Mouse (Mus musculus): Measurements from ENCODE around the gene Mgst2.

Gene Mgst2

GRCm38 (mm10) chr3:51701281-51701751 is 41.2 kb downstream of the Mgst2 start:
- DNase-seq (ENCODE audit: low read depth, low spot score), result peak; percentile 96

DNA sequence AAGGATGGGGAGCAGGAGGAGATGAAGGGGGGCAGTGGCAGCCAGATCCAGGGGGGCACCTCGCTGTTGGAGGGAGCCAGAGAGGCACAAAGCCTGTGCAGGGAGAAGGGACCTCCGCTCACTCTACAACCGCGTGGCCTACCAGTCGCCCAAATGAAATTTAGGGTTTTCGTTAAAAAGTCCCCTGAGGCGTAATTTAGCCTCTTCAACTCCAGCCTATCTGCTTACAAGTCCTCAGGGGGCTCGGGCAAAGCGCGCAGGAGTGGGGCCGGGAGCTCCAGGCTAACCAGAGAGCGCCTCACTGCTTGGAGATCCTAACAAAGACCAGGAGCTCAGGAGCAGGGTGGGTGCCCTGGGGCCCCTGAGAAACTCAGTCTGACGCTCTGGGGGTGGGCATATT is 41.8 kb downstream of the Mgst2 start:
- DNase-seq (ENCODE audit: low read depth, low spot score), result peak; percentile 62

DNA sequence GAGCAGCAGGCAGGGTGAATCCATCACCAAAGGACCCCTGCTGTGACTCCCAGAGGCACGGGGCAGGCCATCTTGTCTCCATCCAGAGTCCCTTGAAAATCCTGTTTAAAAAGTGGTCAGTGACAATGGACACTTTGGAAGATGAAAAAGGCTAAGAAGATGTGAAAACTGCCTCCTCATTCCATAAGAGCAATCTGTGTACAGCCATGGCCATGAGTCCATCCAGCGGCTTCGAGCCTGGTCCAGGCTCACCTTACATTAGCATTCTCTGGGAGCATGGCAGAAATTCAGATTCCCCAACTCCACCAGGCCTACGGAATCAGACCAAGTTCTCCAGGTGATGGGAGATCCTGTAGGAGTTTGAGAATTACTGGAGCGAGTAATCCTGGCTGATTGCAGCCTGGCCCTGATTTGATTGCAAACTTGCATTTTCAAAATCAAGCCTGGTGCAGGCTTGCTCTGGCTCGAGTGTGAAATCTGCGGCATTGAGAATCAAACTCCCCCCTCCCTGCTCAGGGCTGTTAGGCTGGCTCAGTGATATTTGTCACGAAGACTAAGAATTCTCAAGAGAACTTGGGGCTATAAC is 42.6 kb downstream of the Mgst2 start:
- no peak for DNase-seq (ENCODE audit: low read depth, low spot score)

DNA sequence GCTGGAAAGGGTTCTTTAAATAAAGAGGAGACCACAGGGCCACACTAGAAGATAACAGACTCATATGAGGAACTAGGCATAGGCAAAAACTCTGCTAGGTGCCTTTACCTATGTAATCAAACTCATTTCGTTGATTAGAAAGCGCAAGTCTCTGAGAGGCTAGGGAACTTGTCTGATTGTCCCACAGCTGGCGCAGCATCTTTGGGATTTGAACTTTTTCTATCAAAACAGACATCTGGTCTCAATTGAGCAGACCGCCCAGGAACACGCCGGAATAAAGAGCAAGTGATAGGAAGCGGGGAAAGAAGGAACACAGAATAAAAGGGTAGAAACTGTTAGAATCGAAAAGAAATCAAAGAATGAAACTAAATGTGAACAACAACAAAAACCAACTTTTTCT is 43.3 kb downstream of the Mgst2 start:
- peak; percentile 41 for DNase-seq (ENCODE audit: low read depth, low spot score)

GRCm38 (mm10) chr3:51705220-51705619 is 45.1 kb downstream of the Mgst2 start:
- no peak for DNase-seq (ENCODE audit: low read depth, low spot score)

- DNase-seq (ENCODE audit: low read depth, low spot score), result no peak
Measured at GRCm38 (mm10) chr3:51708375-51708745, 48.2 kb downstream of the Mgst2 start.

GRCm38 (mm10) chr3:51708746-51709411 is 48.7 kb downstream of the Mgst2 start:
- DNase-seq (ENCODE audit: low read depth, low spot score), result no peak

DNA sequence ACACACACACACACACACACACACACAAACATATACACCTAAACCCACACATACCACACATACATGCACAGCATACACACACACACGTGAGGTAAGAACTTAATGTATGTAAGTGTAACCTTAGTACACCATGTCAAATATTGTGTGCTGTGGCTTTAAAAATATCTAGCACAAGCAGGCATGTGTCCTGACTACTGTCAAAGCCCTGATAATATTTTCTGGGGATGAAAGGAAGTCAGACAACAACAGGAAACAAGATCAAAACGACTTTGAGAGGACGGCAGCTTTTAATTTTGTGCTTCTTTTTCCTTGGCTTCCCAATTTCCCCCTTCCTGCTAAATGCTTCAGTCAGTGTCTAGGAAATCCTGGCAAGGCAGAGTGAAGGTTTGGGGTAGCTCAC is 52.2 kb downstream of the Mgst2 start:
- DNase-seq (ENCODE audit: low read depth, low spot score), result no peak

GRCm38 (mm10) chr3:51713233-51713632 is 53.1 kb downstream of the Mgst2 start:
- DNase-seq (ENCODE audit: low read depth, low spot score), result peak; percentile 73

DNA sequence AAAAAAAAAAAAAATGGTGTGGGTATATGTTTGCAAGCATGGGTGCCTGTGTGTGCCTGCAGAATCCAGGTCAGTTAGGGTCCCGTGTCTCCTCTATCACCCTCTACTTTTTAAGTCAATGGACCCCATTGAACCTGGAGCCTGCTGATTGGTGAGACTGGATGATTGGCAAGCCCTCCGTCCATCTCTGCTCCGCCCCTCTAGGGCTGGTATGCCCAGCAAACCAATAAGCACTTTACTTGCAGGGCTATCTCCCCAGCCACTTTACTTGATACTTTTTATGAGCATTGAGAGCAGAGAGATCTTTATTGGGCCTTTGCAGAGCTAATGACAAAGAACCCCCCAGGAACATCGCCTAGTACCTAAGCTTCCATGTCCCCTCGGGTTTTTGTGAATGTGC is 54.3 kb downstream of the Mgst2 start:
- no peak for DNase-seq (ENCODE audit: low read depth, low spot score)

DNA sequence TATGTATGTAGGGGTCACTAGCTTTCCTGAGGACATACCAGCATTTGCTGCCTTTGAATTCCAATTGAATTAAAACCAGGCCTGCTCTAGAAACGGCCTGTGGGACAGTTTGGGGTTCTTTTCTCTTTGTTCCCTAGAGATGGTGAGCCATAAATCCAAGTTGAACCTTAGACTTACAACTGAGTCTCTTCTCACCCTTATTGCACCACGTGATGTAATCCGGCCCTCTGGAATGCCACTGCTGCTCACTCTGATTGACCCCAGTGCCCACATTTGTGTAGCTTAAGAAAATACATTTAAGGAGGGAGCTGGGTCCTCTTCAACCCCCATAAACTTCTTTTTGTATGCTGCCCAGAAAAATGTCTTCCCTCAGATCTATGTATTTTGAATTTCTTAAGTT is 57.3 kb downstream of the Mgst2 start:
- peak; percentile 64 for DNase-seq (ENCODE audit: low read depth, low spot score)

DNA sequence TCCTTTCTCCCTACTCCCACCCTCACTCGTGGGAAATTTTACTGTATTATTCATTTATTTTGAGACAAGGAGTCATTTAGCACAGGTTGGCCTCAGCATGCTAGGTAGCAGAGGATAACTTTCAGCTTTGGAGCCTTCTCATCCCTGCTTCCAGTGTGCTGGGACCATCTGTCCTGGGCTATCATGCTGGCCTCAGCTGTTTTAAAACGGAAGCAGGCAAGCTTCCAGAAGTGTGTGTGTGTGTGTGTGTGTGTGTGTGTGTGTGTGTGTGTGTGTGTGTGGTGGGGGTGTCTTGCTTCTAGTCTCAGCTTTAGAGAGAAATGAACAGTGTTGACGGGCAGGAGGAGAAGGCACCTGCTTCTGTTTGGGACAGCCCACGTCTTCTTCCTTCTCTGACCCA is 57.7 kb downstream of the Mgst2 start:
- no peak for DNase-seq (ENCODE audit: low read depth, low spot score)

DNA sequence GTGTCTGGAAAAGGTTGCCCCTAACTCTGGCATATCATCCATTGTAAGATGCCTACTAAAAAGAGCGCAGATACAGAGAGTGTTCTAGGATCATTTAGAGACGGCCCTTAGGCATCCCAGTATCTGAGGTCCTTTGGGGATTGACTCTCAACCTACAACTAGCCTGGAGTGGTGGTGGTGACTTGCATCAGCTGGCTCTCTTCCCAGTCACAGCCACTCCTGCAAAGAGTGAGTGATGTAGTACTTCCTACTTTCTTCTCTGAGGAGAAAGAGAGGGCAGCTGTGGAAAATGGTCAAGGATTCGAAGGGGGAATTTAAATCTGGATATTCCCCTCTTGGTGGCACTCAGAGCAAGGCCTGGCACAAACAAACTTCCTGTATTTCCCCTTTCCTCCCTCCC is 59.2 kb downstream of the Mgst2 start:
- no peak for DNase-seq (ENCODE audit: low read depth, low spot score)

- no peak for DNase-seq (ENCODE audit: low read depth, low spot score)
Measured at GRCm38 (mm10) chr3:51719982-51720381, 59.8 kb downstream of the Mgst2 start.

DNA sequence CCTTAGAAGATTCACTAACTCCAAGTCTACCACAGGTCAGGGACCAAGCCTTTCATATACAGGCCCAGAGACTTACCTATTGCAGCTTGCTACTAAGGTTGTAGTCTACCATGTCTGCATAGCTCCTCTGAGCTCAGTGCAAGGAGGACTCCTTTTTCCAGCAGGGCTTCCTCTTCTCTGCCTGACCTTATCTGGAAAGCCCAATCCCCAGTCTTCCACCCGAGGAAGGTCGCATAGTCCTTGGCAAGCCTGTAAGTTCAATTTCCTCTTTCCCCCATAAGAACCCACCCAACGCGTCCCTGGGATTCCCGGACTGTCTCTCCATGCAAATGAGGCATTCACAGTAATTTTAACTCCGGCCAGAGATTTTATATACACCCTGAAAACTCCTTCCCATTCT is 66.1 kb downstream of the Mgst2 start:
- no peak for DNase-seq (ENCODE audit: low read depth, low spot score)

GRCm38 (mm10) chr3:51727487-51727886 is 67.3 kb downstream of the Mgst2 start:
- no peak for DNase-seq (ENCODE audit: low read depth, low spot score)

- DNase-seq (ENCODE audit: low read depth, low spot score), result no peak
Measured at GRCm38 (mm10) chr3:51727968-51728367, 67.8 kb downstream of the Mgst2 start.

GRCm38 (mm10) chr3:51728456-51728855 is 68.3 kb downstream of the Mgst2 start:
- no peak for DNase-seq (ENCODE audit: low read depth, low spot score)

DNA sequence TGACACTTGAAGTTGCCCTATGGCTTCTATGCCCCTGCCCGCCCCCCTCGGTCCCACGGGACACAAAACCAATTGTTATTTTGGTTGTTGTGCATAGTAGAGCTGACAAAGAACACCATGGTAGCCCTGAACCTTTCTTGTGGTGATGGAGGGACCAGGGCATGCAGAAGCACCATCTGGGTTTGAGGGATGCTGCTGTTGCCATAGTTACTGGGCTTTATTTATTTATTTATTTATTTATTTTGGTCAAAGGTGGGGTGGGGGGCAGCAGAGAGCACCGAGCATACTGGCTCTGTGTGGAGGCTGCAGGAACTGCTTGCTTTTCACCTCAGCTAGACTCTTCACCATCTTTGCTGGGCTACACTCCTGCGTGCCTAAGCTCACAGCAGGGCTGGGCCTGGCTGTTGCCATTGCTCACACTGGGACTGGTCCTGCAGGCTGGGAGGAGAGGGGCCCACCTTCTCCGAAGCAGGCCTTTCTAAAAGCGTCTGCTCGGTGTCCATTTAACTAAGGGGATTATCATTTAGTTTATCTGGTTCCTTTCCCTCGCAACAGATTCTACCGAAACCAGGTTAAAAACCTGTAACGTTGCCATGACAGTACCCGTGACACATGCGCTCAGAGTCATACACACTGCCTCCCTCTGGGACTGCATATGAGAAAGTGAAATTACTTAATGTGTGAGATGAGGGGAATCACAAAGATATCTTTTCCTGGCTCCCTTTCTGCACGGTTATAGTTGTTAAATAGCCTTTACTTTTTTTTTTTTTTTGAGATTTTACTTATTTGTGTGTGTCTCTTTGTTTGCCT is 69.2 kb downstream of the Mgst2 start:
- no peak for DNase-seq (ENCODE audit: low read depth, low spot score)

- DNase-seq (ENCODE audit: low read depth, low spot score), result no peak
Measured at GRCm38 (mm10) chr3:51730662-51731061, 70.5 kb downstream of the Mgst2 start.

DNA sequence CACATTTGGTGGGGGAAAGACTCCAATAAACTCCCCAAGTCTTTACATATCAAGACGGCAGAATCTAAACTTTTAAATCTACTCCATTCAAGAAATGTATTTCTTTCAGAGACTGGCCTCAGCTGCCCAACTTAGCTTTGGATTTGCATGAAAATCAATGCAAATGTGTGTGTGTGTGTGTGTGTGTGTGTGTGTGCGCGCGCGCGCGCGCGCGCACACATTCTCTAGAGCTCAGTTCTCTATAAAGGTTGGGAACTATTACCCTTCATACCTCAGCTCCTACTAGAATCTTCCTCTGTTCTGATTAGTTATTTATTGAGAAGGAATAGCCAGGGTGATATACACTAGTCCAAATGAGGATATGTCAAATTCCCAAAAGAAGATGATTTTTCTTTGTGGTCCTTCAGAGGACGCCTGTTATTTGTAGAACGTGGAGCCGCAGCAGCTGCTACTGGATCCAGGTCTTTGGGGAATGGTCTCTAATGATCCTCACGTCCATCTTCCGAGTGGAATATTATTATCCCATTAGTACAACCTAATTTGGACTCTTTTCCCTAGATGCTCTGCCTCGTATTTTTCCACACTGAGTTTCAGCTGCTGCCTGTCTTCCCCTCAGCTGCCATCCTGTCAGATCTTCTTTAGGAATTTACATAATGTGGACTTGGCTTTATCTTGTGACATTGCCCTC is 71.9 kb downstream of the Mgst2 start:
- no peak for DNase-seq (ENCODE audit: low read depth, low spot score)
